Mouse (Mus musculus): ENCODE results near the gene Fyttd1.
A peak's percentile ranks its signal among the peaks of the same experiment; 100 is the strongest.
"Not testable (repeated sequence)": the region's sequence is repeated elsewhere in the genome, so short reads cannot be mapped to it uniquely, and the experiment has no call there.

Fyttd1 gene

DNA sequence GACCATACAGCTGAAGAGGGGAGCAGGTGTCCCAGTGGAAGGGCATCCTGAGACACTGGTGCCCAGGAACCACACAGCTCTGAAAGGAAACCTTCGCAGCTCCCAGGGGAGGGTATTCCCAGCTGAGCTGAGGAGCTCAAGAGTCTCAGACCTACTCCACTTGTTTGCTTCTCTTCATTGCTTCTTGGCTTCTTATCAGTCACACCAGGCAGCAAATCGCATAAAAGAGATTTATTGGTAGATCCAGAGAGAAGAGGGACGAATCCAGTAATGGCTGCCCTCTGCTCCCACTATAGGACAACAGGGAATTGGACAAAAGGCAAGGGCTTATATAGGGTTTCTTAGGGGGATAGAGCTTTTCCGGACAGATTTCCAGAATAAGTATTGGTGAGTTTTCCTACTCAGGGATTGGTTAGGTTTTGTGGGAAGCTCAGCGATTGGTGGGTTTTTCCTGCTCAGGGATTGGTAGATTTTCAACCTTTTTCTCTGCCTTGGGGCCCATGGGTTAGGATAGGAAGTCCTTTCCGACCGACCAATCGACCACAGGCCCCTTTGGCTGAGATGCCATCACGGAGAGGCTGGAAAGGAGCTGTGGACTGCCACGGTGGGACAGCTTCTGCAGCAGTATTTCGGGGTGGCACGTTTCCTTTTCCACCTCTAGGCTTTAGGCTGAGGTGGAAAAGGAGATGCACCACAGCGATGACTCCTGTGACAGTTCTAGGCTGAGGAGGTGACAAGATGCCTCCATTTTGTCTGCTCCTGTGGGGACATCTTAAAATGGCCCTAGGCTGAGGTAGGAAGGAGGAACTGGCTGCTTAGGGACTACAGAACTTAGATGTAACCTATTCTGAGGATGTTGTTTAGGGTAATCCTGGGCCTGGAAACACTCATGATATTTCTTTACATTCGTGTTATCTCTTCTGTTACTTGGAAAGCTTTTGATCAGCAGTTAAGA is 1.9 kb downstream of the Fyttd1 start:
- no peak for DNase-seq

GRCm38 (mm10) chr16:32881538-32881937 is 4.2 kb downstream of the Fyttd1 start:
- no peak for DNase-seq

DNA sequence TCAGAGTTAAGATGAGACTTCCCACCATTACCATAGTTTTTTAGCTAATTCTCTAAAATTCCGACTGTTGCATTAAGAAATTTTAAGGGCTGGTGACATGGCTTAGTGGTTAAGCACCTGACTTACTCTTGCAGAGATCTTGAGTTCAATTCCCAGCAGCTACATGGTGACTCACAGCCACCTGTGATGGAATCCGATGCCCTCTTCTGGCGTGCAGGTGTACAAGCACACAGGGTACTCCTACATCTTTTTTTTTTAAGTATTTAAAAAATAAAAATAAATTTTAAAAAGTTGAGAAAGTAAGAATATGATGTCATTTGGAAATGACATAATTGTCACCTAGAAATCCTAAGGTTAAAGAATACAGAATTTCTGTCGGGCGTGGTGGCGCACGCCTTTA is 10.7 kb downstream of the Fyttd1 start:
- peak; percentile 25 for DNase-seq

- DNase-seq: no peak
These were observed 12.6 kb downstream of the Fyttd1 start for GRCm38 (mm10) chr16:32889881-32890280.

DNA sequence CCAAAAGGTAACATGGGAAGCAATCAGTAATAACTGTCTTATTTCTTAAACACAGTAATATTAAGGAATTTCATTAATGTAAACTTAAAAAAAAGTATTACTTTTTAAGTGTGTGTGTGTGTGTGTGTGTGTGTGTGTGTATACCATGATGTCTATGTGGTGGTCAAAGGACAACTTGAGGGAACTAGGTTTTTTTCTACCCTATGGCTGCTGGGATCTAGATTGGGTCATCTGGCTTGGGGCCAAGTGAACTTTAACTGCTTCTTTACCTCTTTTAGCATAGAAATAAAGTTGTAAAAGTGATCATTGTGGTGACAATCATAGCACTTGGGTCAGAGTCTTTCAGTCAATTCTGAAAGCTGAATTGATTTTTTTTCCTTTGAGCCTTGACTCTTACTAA is 18.8 kb downstream of the Fyttd1 start:
- no peak for DNase-seq

DNA sequence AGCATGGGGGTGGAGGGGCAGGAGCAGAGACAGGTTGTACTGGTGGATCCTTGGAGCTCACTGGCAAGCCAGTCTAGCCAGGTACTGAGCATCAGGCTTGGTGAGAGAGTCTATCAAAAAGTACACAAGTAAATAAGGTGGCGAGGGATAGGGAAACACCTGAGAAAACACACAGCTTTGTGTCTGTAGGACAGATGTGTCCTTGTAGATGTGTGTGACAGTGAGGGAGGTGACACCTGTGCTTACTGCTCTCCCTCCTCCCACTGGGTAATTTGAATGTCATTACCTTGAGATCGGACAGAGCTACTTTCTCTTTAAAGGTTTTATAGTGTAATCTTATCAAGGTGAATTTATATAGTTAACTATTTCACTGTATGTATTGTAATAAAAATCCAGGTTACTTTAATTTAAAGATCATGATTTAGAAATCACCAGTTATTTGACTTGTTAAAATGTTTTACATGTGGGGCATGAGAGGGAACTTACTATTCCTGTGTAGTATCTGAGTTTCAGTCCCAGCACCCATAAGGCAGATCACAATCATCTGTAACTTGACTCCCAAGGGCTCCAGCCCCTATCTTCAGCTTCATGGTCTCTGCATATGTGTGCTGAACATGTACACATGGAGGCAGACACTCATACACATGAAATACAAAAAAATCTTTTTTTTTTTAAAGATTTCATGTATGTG is 24.2 kb downstream of the Fyttd1 start:
- DNase-seq: no peak

GRCm38 (mm10) chr16:32902051-32902428 is 24.7 kb downstream of the Fyttd1 start:
- DNase-seq: no peak

- no peak for DNase-seq
These were observed 28.9 kb downstream of the Fyttd1 start for GRCm38 (mm10) chr16:32906186-32906585.

GRCm38 (mm10) chr16:32906727-32907126 is 29.4 kb downstream of the Fyttd1 start:
- no peak for DNase-seq

DNA sequence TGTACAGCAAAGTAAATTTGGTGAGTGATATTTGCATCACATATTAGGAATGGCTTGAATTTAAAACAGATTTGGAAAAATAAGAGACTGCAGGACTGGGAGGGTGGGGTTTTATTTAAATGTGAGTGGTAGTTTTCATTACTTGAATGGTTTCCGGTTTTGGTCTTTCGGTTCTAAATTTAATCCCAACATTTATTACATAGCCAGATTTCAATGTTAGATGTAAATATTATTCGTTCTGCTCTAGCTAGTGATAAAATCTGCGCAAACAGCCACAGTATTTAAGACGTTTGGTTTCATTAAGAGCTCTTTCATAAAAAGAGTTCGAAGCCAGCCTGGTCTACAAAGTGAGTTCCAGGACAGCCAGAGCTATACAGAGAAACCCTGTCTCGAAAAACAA is 35.9 kb downstream of the Fyttd1 start:
- no peak for DNase-seq

GRCm38 (mm10) chr16:32913937-32914881 is 36.9 kb downstream of the Fyttd1 start, which contains the start of gene Lrch3:
TSS of gene Lrch3 (plus strand) at chr16:32914100.
- DNase-seq: peak; percentile 95

GRCm38 (mm10) chr16:32915292-32916068 is 38.2 kb downstream of the Fyttd1 start:
- DNase-seq: no peak

GRCm38 (mm10) chr16:32926629-32927028 is 49.3 kb downstream of the Fyttd1 start:
- DNase-seq: not testable (repeated sequence)

DNA sequence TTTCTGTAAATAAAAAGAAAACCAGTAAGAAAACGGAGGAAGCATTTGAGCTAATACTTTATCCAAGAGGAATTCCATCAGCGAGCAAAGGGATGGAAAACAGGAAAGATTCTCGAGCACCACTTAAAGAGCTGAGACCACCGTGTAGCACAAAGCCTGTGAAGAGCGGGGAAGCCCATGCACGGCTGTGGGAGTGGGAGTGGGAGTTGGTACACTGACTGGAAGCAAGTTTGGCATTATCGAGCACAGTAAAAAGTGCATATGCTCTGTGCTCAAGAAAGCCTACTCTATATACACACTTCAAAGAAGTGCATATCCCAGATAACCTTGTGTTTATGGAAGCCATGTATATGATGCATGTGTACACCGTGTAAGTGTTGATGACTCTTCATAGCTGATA is 49.7 kb downstream of the Fyttd1 start:
- no peak for DNase-seq

DNA sequence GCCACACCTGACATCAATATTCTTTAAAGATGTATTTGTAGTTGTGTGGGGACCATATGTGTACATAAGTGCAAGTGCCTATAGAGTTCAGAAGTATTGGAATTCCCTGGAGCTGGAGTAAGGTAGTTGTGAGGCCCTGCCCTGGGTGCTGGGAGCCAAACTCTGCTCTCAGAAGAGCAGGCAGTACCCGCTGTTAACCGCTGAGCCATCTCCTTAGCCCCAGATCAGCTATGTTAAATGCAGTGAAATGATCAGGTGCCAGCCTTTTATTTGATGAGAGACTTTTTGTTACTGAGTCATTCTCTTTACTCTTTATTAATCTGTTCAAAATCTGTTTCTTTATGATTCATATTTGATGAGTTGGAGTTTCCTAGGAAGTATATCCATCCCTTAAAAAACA is 52.6 kb downstream of the Fyttd1 start:
- DNase-seq: no peak

GRCm38 (mm10) chr16:32934470-32934869 is 57.2 kb downstream of the Fyttd1 start:
- DNase-seq: no peak

GRCm38 (mm10) chr16:32935088-32935487 is 57.8 kb downstream of the Fyttd1 start:
- no peak for DNase-seq

DNA sequence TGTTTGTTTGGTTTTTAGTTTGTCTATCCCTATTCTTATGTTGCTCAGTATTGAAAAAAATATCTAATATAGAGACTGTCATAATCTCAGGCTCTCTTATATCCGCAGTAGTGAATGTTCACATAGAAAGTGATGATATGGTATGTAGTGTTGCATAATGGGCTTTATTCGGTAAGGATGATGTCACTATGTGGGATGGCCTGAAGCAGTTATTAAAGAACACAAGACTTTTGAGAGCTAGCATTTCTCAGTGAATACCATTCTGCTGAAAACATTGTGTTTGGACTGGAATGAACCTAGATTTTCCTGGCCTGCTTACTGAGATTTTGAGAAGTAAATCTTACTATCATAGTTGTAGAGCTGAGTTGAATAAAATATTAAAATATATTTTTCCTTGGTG is 60.1 kb downstream of the Fyttd1 start:
- no peak for DNase-seq

DNA sequence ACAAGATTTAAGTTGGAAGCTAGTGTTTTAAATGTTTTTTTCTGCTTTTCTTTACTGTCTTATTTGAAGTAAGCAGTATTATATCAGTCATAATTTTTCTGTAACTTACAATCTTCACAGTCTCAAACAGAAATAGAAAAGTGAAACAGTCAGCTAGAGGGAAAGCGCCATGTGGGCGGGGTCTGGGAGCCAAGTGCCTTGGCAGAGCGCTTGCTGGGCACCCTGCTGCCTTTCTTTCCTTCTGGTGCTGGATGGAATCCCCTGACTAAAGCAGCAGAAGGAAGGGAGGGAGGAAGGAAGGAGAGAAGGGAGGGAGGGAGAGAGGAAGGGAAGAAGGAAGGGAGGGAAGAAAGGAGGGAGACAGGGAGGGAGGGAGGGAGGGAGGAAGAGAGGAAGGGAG is 62.0 kb downstream of the Fyttd1 start:
- DNase-seq: not testable (repeated sequence)

DNA sequence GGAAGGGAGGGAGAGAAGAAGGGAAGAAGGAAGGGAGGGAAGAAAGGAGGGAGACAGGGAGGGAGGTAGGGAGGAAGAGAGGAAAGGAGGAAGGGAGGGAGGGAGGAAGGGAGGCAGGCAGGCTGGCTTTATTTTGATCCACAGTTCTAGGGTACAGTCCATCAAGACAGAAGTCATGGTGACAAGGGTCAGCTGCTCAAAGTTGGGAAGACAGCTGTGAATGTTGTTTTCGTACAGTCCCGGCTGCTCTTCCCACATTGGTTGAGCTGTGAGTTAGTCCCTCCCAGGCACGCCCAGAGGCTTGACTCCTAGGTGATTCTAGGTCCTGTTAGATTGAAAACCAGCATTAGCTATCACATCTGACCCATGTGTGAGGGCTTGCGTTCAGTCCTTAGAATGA is 62.4 kb downstream of the Fyttd1 start:
- DNase-seq: not testable (repeated sequence)

GRCm38 (mm10) chr16:32941226-32941625 is 63.9 kb downstream of the Fyttd1 start:
- not testable (repeated sequence) for DNase-seq

GRCm38 (mm10) chr16:32942694-32943093 is 65.4 kb downstream of the Fyttd1 start:
- no peak for DNase-seq
